Mouse (Mus musculus) adrenal gland, adult (tissue): ENCODE measurements around the gene Ythdf1.

Source experiments
- DNase-seq, 2 experiments: peaks; one replicate each; pipeline ENCODE4 v3.0.0; 2022 to 2023; ENCODE audit warnings: low spot score in 1 of 2; ENCODE audit not compliant: inconsistent age in 2 of 2

Ythdf1 gene

DNA sequence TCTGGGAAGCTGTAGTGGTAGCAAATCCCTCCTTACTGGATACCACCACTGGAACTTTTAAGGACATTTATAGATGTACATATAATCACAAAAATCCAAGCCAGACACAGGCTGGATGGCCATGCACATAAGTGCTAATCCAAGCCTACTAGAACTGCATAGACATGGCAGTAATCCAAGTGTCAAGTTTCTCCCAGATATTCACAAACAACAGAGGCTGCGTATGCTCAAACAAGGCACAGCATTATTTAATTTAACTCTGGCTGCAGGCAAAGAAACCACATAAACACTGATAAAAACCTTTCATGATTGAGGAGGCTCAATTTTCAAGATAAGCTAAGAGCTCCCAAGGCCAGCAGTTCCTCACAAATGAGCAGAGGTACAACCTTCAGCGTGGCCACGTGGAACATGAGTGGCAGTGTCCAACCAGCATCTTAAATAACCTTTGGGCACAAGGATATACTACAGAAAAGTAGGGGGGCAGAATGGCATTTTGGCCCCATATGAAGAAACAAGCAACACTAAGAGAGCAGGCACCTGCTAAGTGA, 4.8 kb downstream of the Ythdf1 start:
- DNase-seq: peak; percentile 47 to 73

DNA sequence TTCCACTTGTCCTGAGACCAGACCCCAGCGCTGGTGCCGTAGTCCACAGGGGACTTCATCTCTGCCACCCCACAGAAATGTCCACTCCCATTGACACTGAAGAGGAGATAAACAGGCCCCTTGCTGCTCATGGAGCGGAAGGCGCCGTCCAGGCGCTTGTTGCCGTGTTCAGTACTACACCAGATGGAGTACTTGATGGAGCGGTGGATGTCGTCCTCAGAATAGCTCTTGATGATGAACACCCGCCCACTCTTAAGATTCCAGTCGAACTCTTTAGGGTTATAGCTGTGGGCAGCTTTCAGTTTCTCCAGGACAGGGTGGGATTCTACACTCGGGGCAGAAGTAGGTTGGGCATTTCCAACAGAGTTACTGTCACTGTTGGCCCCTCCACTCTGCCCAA, 9.8 kb downstream of the Ythdf1 start:
- DNase-seq: no peak

DNA sequence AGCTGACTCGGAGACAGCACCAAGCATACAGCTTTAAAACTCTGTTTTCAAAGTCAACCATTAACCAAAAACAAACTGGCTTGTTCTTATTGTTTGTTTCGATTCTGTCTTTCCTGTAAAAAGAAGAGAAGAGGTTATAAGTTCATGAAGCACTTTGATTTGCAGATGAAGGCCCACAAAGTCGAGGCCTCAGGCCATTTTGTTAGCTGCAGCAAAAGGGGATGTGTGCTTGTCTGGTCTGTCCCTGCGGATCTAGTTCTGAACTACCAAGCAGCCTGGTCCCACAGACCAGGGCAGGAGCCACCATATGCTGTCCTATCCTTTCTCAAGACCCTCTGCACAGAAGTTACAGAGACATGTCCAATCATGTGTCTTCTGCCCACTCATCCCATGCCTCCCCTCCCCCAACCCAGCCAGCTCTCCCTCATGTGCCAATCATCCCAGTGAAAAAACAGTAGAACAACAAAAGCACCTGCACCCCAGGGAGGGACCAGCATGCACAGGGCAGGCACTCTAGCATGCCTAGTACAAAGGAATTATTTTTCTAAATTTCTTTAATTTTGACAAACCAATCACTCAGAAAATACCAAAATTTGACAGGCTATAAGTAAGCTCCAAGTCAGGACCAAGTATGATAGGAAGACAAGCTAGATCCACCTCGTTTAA, 15.1 kb downstream of the Ythdf1 start:
- no peak for DNase-seq

- no peak for DNase-seq
Measured at GRCm38 (mm10) chr2:180904435-180905208, 16.1 kb downstream of the Ythdf1 start.

DNA sequence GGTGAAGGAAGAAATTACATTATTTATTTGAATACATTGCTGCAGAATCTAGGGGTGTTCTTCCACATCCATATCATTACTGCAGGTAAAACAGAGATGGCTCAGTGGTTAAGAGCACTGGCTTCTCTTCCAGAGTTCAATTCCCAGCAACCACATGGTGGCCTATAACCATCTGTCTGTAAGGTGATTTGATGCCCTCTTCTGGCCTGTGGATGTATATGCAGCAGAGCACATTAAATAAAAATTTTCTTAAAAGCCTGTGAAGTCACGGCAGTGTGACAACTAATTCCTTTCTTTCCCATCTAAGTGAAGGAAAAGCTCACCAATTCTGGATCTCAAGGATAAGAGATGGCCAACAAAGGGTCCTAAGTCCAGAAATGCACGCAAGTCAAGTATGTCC, 18.7 kb downstream of the Ythdf1 start:
- DNase-seq: no peak

DNA sequence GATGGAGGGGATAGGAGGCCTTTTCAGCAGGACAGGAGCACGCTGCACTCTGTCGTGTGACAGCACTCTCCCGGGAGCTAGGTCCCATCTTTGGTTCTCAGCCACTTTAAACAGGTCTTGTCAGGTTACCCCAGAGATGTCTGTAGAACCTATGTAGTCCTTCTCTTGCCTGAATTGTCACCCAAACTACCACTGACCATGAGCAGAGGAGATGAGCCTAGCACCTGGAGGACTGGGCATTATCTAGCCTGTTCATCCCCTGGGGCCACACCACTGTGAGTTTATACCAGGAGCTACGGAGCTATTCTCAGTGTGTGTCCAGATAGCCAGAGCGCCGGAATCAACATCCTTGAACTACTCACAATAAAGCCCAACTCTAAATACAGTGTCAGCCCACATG, 22.9 kb downstream of the Ythdf1 start:
- DNase-seq: no peak

GRCm38 (mm10) chr2:180896819-180897625, 23.7 kb downstream of the Ythdf1 start:
- DNase-seq: no peak

GRCm38 (mm10) chr2:180895837-180896525, 24.8 kb downstream of the Ythdf1 start:
- no peak for DNase-seq

DNA sequence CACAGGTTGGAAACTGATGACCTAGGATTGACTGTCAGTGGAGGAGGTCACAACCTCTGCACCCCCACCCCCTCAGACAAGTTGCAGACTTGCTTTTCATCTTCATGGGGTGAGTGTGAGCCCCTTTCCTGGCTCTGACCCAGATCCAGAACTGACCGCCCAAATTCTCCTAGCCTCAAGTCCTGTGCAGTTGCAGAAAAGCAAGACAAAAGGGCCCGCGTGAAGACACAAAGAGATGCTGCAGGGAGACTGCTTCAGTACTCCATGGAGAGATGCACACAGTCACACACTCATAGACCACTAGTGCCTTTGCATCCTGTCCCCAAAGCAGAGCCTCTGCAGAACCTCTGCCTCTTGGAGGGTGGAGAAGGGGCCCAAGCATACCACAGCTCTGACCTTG, 25.4 kb downstream of the Ythdf1 start:
- DNase-seq: no peak

DNA sequence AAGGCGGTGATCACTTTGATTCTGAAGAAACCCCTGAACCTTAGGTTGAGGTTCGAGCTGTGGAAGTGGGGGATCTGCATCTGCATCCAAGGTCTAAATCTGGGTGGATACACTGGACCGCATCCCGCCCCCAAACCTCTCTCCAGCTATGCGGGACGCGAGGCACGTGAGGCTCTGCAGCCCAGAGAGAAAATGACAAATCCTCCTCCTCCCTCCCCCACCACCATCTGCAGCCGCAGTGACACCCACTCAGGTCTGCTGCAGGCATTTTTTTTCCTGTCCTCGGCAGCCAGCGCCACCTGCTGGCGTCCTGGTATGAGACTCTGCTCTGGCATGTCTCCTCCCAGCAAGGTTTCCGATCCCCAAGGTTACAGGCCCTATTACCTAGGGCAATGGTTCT, 26.0 kb downstream of the Ythdf1 start:
- DNase-seq: peak; percentile 51 to 81

DNA sequence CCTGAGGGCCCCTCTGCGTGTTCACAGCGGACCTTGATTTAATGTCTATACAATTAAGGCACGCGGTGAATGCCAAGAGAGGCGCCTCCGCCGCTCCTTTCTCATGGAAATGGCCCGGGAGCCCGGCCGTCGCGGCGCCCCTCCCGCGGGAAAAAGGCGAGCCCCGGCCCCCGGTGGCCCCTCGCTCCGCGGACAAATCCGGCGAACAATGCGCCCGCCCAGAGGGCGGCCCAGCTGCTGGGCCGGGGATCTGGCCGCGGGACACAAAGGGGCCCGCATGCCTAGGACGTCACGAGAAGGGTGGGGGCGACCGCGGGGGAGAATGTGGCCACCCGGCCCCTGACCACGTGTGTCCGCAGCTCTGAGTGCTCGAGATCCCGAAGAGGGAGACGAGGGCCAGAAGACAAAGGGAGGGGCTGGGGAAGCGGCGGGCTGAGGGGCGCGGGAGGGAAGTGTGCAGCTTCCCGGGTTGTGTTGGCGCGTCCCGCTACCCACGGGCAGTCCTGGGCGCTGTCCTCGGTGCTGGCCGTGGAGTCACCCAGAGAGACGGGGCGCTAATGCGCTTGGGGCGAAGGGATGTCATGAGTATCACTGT, 26.6 kb downstream of the Ythdf1 start:
- DNase-seq: peak; percentile 46 to 80

DNA sequence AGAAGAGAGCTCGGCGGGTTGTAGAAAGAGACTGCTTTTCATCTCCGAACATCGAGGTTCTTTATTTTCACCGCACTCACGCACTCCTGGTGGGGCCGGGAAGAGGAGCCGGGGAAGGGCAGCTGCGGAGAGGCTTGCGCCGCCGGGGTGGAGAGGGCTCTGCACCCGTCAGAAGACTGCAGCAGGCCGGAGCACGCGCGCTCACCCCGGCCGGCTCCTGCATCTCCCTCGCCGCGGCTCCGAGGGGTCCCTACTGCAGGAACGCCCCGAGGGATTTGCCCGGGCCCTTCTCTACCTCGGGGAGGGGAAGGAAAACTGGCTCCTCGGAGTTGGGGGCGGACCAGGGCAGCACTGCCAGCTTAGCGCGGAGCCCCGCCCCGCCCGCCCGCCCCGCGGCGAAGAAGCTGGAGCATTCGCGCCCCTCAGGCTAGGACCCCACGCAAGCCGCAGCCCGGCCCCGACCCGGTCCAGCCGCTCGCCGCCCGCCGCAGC, 27.2 kb downstream of the Ythdf1 start:
- DNase-seq: peak in 1 of 2 experiments; percentile 54

GRCm38 (mm10) chr2:180892841-180893521, 27.8 kb downstream of the Ythdf1 start:
- peak; percentile 31 to 62 for DNase-seq

- no peak for DNase-seq
Measured at GRCm38 (mm10) chr2:180891835-180892323, 28.9 kb downstream of the Ythdf1 start.

DNA sequence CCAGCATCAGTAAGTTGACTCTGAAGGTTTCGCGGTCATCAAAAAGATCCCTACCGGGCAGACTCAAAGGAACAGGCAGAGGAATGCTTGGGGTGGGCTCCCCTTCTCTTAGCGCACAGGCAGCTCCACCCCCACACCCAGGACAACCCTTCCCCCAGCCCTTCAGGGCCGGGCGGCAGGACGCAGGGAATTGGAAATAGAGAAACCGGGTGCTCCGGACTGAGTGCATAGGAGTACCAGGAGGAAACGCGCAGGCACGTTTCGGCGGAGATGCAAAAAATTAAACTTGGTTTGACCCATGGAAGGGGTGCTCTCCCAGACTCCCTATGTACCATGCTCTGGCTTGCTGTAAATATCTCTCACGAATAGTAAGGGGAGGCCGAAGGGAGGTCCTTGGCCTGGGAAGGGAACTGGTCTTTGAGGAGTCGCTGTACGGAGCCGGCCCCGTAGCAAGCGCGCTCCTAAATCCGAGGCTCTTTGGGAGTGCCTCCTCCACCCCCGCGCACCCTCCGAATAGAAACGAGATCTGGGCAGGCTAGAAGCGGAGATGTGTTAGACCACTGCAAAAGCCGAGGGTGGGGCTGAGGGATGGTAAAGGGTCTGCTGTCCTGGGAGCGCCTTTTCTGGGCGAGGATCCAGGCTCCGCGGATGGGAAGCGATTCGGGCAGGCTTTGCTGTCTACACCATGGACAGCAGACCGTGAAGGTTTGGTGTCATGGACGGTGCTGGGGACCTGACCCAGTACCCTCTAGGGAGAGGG, 29.5 kb downstream of the Ythdf1 start:
- no peak for DNase-seq

GRCm38 (mm10) chr2:180890422-180891074, 30.2 kb downstream of the Ythdf1 start:
- DNase-seq: no peak

GRCm38 (mm10) chr2:180889921-180890280, 30.8 kb downstream of the Ythdf1 start:
- DNase-seq: no peak

GRCm38 (mm10) chr2:180889271-180889920, 31.4 kb downstream of the Ythdf1 start:
- no peak for DNase-seq
